Mouse (Mus musculus) kidney, embryonic 16.5 days (tissue): Measurements from ENCODE around the gene Calhm2. TPM values are rescaled to one million over a fixed set of nuclear protein-coding genes. Genes with fewer than 3 reads are reported as not detected.

Experiments used
- polyA plus RNA-seq: library from polyadenylated mRNA; unstranded; fragments of >200 nt; fragmentation: Nextera tagmentation; extraction: Ambion mirVana; gene quantifications from 2 replicates; pipeline ENCODE4 v1.2.1, GENCODE M21; 2015

The Calhm2 gene
- polyA plus RNA-seq, 1 experiment from 2014 or later = 8.7 TPM

Other genes with a start within 250 kb of the Calhm2 start
- 0.71 and 2.1 TPM in 2 replicates for gene Ina, start 123.6 kb downstream of the Calhm2 start, polyA plus RNA-seq
- gene Nt5c2, start 123.1 kb downstream of the Calhm2 start, polyA plus RNA-seq = 77.5 and 89.4 TPM in 2 replicates
- 20.2 and 25.6 TPM in 2 replicates for gene Pcgf6, start 87.4 kb downstream of the Calhm2 start, polyA plus RNA-seq
- gene Taf5, start 70.5 kb downstream of the Calhm2 start, polyA plus RNA-seq = 4.3 and 4.5 TPM in 2 replicates
- gene Usmg5, start 47.6 kb downstream of the Calhm2 start, polyA plus RNA-seq = 1,146 and 1,154 TPM in 2 replicates
- gene Pdcd11, start 47.5 kb downstream of the Calhm2 start, polyA plus RNA-seq = 9.3 and 10.3 TPM in 2 replicates
- gene Calhm1, start 6.0 kb upstream of the Calhm2 start, polyA plus RNA-seq = not detected in 2 replicates
- not detected in 2 replicates for gene Calhm3, start 19.5 kb upstream of the Calhm2 start, polyA plus RNA-seq
- 5.5 and 6.0 TPM in 2 replicates for gene Neurl1a, start 40.5 kb upstream of the Calhm2 start, polyA plus RNA-seq